Mouse (Mus musculus) layer of hippocampus, adult 11-12 months (tissue): ENCODE data around the gene Kng2.
"Not testable (repeated sequence)": the region's sequence is repeated elsewhere in the genome, so short reads cannot be mapped to it uniquely, and the experiment has no call there.

Experiments used
- DNase-seq: peaks from one replicate; pipeline ENCODE4 v3.0.0; 2022; ENCODE audit warnings: low spot score

Kng2 gene

GRCm38 (mm10) chr16:23028966-23029600 is at the start of gene Kng2:
Kng2 (minus strand) TSS chr16:23029482.
- not testable (repeated sequence) for DNase-seq

DNA sequence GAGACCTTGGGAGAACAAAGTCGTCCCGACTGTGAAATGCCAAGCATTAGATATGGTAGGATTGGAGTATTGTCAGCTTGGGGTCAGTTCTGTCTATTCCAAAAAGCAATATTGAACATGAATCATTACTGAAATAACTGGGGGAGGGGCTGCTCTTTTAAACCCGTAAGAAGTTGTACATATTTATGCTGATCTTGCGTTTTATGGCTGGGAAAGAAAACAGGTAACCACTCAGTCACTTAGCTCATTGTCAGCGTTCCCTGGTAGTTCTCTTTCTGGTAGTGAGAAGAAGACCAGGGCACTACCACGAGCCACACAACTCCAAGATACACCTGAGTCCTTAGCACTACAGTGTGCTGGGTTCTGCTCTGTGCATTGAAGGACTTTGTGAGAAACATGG is 48.2 kb upstream of the Kng2 start:
- DNase-seq: not testable (repeated sequence)

- not testable (repeated sequence) for DNase-seq
These were observed 31.6 kb upstream of the Kng2 start for GRCm38 (mm10) chr16:23060781-23061325.

DNA sequence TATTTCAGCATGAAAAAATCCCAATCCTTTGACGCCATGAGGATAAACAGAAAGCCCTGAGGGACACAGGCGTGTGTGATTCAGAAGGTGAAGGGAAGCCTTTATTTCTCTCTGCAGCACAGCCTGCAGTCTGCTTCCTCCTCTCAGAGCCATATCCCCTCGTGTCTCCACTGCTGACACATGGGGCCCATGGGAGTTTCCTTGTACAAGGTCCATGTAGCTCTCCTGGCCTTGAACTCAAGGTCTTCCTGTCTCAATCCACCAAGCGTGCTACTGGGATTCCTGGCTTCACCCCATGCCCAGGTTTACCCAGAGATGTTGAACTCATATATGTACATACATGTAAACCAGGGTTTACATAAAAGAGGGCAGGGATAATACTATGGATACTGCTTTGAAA is 30.3 kb upstream of the Kng2 start:
- not testable (repeated sequence) for DNase-seq

- not testable (repeated sequence) for DNase-seq
These were observed 28.6 kb upstream of the Kng2 start, which contains the start of gene Kng1 for GRCm38 (mm10) chr16:23057668-23058447. Kng1 (plus strand) TSS chr16:23057865.

DNA sequence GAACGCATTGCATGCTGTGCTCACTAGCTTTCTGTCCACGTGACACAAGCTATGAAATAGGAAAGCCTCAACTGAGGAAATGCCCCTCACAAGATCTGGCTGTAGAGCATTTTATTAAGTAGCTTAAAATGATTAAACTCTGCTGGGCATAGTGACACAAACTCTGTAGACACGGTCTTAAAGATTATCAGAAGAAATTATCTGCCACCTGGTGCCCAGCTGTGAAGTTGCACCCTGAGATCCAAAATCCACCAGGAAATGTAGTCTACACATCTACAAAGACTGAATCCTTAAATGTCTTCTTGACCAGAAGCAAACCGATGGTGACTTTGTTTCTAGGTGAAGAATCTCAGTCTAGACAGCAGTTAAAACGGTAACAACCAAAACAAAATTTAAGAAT is 17.0 kb upstream of the Kng2 start:
- peak; percentile 27 for DNase-seq

DNA sequence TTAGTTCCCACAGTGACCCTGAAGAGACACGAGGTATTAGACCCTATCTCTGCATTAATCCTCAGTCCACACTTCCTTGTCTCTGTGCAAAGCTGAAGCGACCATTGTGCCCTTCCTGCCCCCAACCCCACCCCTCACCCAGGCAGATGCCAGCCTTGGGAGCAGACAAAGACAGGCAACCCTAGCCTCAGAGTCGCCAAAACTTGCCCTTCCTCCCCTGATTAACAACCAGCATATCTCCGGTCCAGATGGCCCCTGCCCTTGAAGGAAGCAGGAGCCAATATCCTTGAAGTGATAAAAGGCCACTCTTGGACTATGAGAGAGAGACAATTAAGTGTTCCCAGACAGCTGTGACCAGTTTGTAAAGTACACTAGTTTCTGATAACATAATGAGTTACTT is 11.6 kb upstream of the Kng2 start:
- no peak for DNase-seq

GRCm38 (mm10) chr16:23039281-23039680 is 10.0 kb upstream of the Kng2 start:
- DNase-seq: no peak

- no peak for DNase-seq
These were observed 8.5 kb upstream of the Kng2 start for GRCm38 (mm10) chr16:23037744-23038143.

DNA sequence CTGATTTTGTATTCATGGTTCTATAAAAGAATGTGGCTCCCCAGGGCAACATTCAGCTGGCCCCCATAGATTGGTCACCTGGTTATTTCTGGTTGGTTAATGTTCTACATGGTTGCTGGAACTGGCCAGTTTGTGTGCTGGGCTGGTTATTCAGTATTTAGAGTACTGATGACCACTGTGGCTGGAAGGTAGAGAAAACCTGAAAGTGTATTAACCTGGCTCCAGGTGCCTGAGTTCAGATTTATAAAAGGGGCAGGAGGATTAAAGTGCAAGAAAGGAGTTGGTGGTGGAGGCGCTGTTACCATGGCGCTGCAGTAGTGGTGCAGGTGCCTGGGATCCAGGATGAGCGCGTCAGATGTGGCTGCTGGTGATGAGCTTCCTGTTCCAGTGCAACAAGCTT is 4.4 kb upstream of the Kng2 start:
- no peak for DNase-seq

DNA sequence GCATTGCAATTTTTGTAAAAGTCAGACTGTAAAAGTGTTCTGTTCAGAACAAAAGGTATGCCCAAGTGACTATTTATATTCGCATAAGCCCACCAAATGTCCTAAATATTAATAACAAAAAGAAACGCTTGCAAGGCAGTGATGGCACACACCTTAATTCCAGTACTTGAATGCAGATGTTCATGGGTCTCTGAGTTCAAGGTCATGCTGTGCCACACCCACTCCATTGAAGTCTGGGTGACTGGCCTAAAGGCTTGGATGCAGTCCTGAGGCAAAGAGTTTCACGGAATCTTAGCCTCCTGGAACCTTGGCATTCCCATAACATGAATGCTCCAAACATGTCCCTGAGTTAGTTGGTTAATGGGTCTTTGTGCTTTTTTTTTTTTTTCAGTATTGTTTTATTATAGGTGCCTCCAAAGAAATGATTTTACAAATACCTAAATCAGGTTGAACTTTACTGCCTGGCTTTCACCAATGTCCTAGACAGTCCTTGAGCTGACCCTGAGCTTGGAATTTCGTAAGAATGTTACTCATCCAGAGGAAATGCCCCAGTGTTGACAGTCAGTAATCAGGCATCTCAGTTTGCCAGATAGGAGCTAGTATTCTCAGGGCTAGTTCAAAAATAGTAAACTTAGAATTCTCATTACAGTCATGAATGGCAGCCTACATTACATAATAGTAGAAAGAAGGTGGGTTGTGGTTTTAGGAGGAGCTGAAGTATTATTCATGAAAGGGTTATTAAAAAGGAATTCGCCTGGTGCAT is 1.6 kb upstream of the Kng2 start:
- DNase-seq: no peak

GRCm38 (mm10) chr16:23027341-23027740 is 1.9 kb downstream of the Kng2 start:
- not testable (repeated sequence) for DNase-seq

DNA sequence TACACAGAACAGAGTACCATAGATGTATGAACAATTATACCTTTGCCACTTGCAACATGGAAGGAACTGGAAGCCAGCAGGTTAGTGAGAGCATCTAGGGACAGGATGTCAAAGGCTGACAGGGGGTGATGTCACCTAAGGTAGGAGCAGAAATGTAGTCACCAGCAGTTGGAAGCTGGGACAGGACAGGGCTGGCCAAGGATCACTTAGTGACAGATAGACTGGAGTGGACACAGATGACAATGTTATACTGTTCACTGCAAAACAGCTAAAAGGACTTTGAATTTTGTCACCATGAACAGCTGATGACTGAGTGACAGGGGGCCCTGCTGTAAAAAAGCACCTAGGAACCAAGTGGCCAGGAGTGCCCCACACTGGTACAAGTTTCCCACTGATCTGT is 2.7 kb downstream of the Kng2 start:
- no peak for DNase-seq

DNA sequence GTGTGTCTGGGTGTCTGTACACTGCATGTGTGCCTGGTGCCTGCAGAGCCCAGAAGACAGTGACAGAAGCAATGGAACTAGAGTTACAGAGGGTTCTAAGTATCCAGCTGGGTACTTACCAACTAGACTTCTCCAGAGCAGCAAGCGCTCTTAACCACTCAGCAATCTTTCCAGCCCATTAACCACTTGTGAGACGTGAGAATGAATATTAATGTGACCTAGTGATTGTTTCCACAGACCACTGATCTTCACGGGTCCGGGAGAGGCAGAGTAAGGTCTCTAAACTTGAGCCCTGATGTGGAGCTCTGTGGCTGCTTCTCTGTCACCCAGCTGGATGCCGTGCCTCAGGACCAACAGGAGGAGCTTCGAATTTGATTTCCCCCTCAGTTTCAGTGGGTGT is 4.2 kb downstream of the Kng2 start:
- DNase-seq: no peak

DNA sequence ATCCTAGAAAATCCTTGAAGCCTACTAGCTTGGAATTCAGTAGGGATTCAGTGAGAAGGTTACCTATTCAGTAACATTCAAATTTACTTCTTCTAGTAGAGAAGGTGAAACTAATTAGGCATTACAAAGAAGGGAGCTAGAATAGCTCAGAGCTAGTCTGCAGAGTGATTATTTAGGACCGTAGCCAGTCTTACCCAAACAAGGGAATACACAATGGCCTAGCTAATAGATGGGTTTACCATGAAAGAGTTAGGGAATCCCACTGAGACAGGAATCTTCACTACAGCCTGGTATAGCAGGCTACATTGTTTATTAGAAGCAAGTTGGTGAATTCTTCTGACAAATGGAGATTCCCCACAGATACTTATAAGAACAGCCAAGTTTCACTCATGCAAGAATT is 8.7 kb downstream of the Kng2 start:
- not testable (repeated sequence) for DNase-seq

DNA sequence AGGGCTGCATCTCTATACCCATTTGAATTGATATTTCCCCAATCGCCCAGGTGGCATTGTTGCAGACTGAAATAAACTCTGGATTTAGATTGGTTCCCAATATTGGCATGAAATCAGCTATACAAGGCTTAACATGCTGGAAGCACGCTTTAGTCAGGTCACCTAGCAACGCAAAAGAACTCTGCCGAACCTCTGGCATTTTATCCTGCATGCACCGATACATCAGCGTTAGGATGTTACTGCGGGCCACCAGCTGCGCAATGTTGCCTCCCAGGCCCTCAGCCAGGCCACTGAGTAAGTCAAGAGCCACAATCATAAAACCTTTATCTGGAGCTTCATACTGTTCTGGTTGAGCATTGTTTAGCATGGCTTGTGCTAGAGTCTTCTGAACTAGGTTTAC is 14.6 kb downstream of the Kng2 start:
- not testable (repeated sequence) for DNase-seq

GRCm38 (mm10) chr16:23013786-23014185 is 15.5 kb downstream of the Kng2 start:
- DNase-seq: not testable (repeated sequence)

DNA sequence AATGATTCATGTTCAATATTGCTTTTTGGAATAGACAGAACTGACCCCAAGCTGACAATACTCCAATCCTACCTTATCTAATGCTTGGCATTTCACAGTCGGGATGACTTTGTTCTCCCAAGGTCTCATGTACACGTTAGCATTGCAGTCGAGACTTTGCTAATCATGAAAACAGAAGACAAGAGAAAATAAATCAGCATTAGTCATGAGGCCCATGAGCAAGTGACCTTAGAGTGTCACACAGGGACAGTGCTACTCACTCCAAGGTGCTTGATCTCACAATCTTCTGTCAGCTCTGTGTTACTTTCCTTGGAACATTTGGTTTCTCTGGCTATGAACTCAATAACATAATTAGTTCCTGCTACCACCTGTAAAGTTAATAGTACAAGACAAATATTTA is 32.3 kb downstream of the Kng2 start:
- not testable (repeated sequence) for DNase-seq

GRCm38 (mm10) chr16:22967383-22968030 is 61.8 kb downstream of the Kng2 start:
- DNase-seq: no peak

DNA sequence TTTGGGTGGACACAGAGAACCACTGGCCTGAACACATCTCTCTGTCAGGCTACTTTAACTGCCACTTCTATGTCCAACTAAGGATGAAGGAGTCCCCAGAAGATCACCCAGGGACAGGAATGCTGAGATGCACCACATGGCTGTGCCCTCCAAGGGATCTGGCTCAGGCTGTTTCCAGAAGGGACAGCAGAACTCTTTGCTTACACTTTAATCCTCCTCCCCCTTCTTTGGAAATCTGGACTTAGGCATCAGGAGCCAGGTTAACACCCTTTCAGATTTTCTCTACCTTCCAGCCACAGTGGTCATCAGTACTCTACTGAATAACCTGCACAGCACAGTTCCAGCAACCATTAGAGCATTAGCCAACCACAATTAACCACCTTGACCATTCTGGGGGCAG is 66.0 kb downstream of the Kng2 start:
- no peak for DNase-seq

- no peak for DNase-seq
These were observed 67.0 kb downstream of the Kng2 start for GRCm38 (mm10) chr16:22962256-22962655.

GRCm38 (mm10) chr16:22961073-22961472 is 68.2 kb downstream of the Kng2 start:
- no peak for DNase-seq
